In the genomic region with DNA sequence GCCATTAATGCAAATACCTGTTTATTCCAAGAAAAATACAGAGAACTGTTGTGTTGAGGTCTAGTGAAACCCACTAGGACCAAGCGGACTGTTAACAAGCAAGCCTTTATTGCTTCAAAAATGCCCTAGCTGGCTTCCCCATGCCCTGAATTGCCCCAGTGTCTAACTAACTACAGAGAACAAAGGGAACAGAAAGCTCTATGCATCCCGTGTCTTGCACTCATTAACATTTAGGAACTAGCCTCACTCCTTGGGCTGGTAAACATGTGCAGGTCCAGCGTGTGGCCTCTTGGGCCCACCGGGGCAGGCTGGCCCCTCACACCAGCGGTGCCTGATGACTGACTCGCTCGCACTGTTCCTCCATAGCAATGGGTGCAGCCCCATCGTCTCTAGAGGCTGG, we compare ENCODE assay signal across 12 mouse cellular contexts. TPM values are rescaled to one million over a fixed set of nuclear protein-coding genes. Genes with fewer than 3 reads are reported as not detected.
DNase-seq lines count a peak whose midpoint lies in the region; ATAC-seq lines count a peak whose summit lies in the region.
"Had no signal": no experiment of that assay in that cellular context is flagged by ENCODE, and none has a peak within 500 bp of the region (broad histone marks: within the 10 kb centered on the region; RNA-seq: fewer than 3 reads in every experiment).

No protein-coding gene starts in this region.

- H3K36me3 ChIP-seq in hindbrain, embryonic 10.5 days, result no peaks in the 10 kb centered on the region
- no peaks in the 10 kb centered on the region for H3K36me3 ChIP-seq in hindbrain, embryonic 11.5 days (ENCODE audit: control insufficient read depth, insufficient read depth, low read length)
- H3K36me3 ChIP-seq in embryonic facial prominence, embryonic 14.5 days (ENCODE audit: control insufficient read depth, insufficient read depth, low read length), result no peaks in the 10 kb centered on the region

- no peak overlapping the region for H3K4me3 ChIP-seq in hindbrain, embryonic 10.5 days
- H3K4me3 ChIP-seq in hindbrain, embryonic 11.5 days (ENCODE audit: low read depth, low read length), result no peak overlapping the region
- H3K4me3 ChIP-seq in embryonic facial prominence, embryonic 14.5 days (ENCODE audit: low read depth, low read length), result no peak overlapping the region
- H3K4me3 ChIP-seq: erythroblast, embryonic 14.5 days had no signal

- no peaks in the 10 kb centered on the region for H3K9me3 ChIP-seq in hindbrain, embryonic 10.5 days
- no peaks in the 10 kb centered on the region for H3K9me3 ChIP-seq in hindbrain, embryonic 11.5 days (ENCODE audit: control insufficient read depth, low read length)
- no peaks in the 10 kb centered on the region for H3K9me3 ChIP-seq in embryonic facial prominence, embryonic 14.5 days (ENCODE audit: control insufficient read depth, low read length)

- no peak overlapping the region for H3K9ac ChIP-seq in hindbrain, embryonic 11.5 days (ENCODE audit: low read depth, low read length)
- no peak overlapping the region for H3K9ac ChIP-seq in embryonic facial prominence, embryonic 14.5 days (ENCODE audit: low read depth, low read length)

- H3K4me2 ChIP-seq in hindbrain, embryonic 11.5 days (replicated peaks; ENCODE audit: low read depth, low read length), result no peak overlapping the region
- H3K4me2 ChIP-seq in embryonic facial prominence, embryonic 14.5 days (ENCODE audit: low read depth, low read length), result no peak overlapping the region

- no peaks in the 10 kb centered on the region for H3K27me3 ChIP-seq in hindbrain, embryonic 10.5 days (ENCODE audit: insufficient read depth, poor library complexity, severe bottlenecking)
- no peaks in the 10 kb centered on the region for H3K27me3 ChIP-seq in hindbrain, embryonic 11.5 days (ENCODE audit: control insufficient read depth, insufficient read depth, low read length)
- no peaks in the 10 kb centered on the region for H3K27me3 ChIP-seq in embryonic facial prominence, embryonic 14.5 days (replicated peaks; ENCODE audit: control insufficient read depth, insufficient read depth, low read length)

- WGBS in hindbrain, embryonic 10.5 days, result 62% methylated on average over 8 of the region's 8 CpGs
- 61% methylated on average over 8 of the region's 8 CpGs for WGBS in hindbrain, embryonic 11.5 days
- WGBS in embryonic facial prominence, embryonic 14.5 days, result 41% methylated on average over 8 of the region's 8 CpGs

- H3K4me1 ChIP-seq in hindbrain, embryonic 10.5 days (replicated peaks), result peaks cover 5% of the 10 kb centered on the region
- H3K4me1 ChIP-seq in hindbrain, embryonic 11.5 days (replicated peaks; ENCODE audit: control insufficient read depth, insufficient read depth, low read length), result no peaks in the 10 kb centered on the region
- H3K4me1 ChIP-seq in embryonic facial prominence, embryonic 14.5 days (ENCODE audit: control insufficient read depth, insufficient read depth, low read length), result no peaks in the 10 kb centered on the region

- no peak for ATAC-seq in hindbrain, embryonic 11.5 days (ENCODE audit: low FRiP score)
- peak; percentile 58 for ATAC-seq in embryonic facial prominence, embryonic 14.5 days (ENCODE audit: low read depth)

- no peak for DNase-seq in hindbrain, embryonic 10.5 days (ENCODE audit: low spot score)
- no peak for DNase-seq in hindbrain, embryonic 11.5 days (ENCODE audit: low spot score)
- DNase-seq in Muller cell, postnatal 12 days (ENCODE audit: inconsistent ontology term), result peak; percentile 30
- DNase-seq in embryonic facial prominence, embryonic 14.5 days (ENCODE audit: low spot score), result peak; percentile 60
- DNase-seq in layer of hippocampus, adult 8-10 months (ENCODE audit: low spot score in 2 of 2), result peak; percentile 33 to 57
- no peak for DNase-seq in testis, postnatal 10 days (ENCODE audit: low spot score)
- no peak for DNase-seq in liver
- no peak for DNase-seq in thymus, postnatal 25 days

- 0 out of 2 replicates have a peak overlapping the region, but pooled peaks have one; percentile 45 for H3K27ac ChIP-seq in hindbrain, embryonic 10.5 days
- no peak overlapping the region for H3K27ac ChIP-seq in hindbrain, embryonic 11.5 days (ENCODE audit: low read depth, low read length)
- H3K27ac ChIP-seq in embryonic facial prominence, embryonic 14.5 days (replicated peaks; ENCODE audit: low read depth, low read length), result peak overlapping the region; percentile 55; the same call in 1 of the 2 replicates
- H3K27ac ChIP-seq: macrophage had no signal

RNA-seq across cellular contexts. Expression of a gene that starts 49.1 kb away (rescaled TPM):
- polyA plus RNA-seq in hindbrain, embryonic 10.5 days (2016; fragmentation: Nextera tagmentation; extraction: Ambion mirVana), result not detected in 2 replicates
- not detected in 2 replicates for polyA plus RNA-seq in hindbrain, embryonic 11.5 days (2014; fragmentation: Nextera tagmentation; extraction: Ambion mirVana)
- 0.14 TPM in 1 of 2 replicates, not detected in the other for polyA plus RNA-seq in embryonic facial prominence, embryonic 14.5 days (2014; fragmentation: Nextera tagmentation; extraction: Ambion mirVana)
- not detected for total RNA-seq in layer of hippocampus, adult 8-10 months (2022)
- total RNA-seq: left cerebral cortex, postnatal 10 days had no signal
- polyA plus RNA-seq: erythroblast, embryonic 14.5 days; macrophage; neural tube, embryonic 11.5 days had no signal

Comparison
In these comparisons a context has a peak if more than half of its experiments do, and no peak if none do; other contexts are left out.
1. DNase-seq: peak in Muller cell, postnatal 12 days (single experiment), embryonic facial prominence, embryonic 14.5 days (single experiment) and layer of hippocampus, adult 8-10 months (2 of 2); none in hindbrain, embryonic 10.5 days (single experiment), hindbrain, embryonic 11.5 days (single experiment), testis, postnatal 10 days (single experiment), liver (single experiment) and thymus, postnatal 25 days (single experiment).